Mouse (Mus musculus) c-Kit-negative CD71-positive TER-119-positive erythroid progenitor cells, embryonic 14.5 days (primary cell): Measurements from ENCODE around the gene Mctp2.

Source experiments
- DNase-seq: peaks from one replicate; pipeline ENCODE4 v3.0.0-alpha.2; 2013; ENCODE audit warnings: low read depth, low spot score

The Mctp2 gene

DNA sequence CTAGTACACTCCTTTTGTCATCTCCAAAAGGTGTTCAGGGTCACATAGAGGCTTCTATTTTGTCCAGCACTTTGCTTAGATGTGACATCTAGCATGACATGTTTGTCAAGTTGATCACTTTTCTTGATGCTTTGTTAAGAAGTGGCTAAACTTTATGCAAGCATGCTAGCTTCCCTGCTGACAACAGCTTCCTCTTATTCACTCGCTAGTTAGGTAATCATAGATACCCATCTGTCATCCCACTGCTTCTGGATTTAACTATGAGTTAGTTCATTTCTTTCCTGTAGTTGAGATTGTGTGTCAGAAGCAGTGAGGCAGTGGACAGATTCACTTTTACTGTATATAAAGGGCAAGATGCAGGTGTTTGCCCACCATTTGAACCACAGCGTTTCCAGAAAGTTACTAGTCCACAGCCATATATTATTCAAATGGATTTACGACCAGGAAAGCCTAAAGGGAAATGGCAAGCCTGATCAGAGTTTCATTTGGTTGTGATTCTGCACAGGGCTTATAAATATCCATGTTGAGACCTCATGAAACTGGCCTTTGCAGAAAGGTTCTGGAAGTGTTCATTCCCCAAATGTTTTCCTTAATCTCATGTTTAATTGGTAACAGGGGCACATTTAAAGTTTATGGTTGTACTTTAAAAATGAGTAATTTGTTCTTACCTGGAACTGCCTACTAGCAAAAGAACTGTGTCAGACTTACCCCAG is 216.8 kb downstream of the Mctp2 start:
- no peak for DNase-seq

DNA sequence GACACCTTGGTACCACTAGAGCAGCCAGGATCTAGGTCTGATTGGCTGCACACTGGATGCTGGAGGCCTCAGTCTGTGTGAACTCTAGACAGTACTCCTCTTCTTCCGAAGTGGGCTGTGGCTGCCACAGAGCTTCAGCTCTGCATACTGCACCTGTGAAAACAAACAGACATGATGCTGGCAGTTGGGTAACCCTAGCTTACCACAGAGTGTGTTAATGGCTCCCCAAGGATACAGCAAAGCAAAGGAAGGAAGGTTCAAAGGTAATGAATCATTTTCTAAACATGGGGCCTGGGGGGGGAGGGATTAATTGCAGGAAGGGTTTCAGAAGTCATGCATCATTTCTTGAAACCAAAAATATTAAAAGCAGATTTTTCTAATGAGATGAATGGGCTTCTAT is 225.7 kb downstream of the Mctp2 start:
- no peak for DNase-seq

DNA sequence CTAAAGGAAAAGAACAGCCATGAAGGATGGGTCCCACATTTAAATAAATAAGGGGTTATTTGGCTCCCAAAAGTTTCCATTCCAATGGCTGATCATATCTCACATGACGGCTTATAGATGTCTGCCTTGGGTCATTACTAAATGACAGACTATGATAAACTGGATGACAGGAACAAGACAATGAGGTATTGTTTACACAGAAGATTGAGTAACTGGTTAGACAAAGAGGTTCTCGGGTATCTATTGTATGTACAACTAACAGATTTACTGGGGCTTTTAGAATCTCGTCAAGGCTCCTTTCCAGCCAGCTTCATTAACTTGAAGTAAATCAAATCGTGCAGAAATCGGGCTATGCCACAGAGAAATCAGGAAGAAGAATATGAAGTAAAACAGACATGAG is 227.5 kb downstream of the Mctp2 start:
- DNase-seq: no peak

DNA sequence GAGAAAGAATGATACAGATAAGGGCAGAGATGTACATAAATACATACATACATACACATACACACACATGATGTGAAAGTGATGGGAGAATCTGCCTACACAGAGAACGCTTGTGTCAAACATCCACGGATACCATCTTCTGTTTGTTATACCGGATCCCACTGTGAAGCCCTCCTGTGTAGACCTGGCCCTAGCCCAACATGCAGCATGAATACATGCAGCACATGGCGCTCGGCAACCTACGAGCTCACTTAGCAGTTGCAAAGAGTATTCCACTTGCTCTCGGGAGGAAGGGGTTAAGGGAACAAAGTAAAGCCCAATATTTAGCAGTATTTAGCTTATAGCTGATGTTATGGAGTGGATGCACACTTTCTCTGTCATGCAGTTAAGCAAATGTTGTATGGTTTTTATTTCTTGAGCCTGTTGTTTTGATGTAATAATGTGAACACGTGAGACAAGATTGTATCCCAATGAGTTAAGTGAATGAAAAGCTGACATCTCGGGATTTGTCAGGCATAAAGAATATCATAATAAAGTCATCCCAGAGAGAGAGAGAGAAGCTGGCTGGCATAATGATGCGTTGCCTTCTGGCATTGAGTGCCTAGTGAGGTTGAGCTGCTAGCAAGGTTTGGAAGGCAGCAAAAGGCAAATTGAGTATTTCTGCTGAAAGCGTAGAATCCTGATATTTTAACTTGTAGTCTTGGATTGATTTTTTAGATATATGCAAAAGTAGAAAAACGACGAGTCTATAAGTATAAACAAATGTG is 234.8 kb downstream of the Mctp2 start:
- DNase-seq: no peak

DNA sequence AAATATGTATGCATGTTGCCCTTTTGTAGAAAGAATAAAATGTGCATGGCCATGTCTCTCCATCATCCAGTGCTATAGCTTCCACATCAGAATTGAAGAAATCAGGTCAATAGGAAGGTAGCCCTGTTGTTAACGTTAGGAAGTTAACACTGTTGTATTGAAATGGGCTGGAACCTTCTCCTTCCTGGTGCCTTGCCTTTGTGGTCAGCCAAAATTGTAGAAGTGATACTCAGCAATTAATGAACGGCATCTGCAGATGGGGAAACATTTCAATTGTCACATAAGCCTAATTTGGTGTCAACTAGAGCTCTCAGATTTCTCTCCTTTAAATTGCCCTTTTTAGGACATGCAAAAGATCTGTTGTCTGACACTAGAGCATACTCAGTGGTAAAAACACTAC is 238.0 kb downstream of the Mctp2 start:
- DNase-seq: no peak

DNA sequence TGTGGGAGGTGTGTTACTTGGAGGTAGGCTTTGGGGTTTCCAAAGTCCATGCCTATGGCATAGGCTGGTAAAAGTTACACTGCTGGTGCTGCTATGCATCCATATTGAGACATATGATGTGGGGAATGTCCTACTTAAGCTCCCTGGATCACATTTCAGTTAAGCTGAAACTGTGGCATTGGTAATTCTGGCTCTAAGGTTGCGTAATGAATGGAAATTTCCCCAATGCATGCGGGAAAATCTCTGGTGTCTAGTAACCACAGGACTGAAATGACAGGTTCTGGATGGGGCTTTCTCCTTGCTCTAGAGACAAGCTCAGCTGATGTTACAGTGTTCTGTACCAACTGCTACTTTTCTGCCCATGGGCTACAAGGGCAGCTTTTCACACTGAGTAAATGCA is 240.1 kb downstream of the Mctp2 start:
- DNase-seq: no peak

DNA sequence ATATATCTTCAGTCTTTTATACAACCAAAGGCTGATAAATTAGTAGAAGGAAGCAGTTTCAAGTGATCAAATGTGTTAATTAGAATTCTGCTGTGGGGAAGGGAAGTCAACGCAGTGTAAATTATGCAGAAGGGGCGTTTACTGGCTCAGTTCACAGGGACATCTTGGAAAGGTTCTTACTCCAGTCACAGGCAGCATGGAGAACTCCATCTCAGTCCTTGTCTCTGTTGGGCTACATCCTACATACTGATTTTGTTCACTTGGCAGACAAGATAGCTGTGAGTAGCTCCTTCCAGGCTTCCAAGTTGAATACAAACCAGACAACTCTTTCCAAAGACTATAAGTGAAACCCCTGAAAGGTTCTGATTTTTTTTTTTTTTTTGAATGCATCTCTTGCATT is 254.6 kb downstream of the Mctp2 start:
- DNase-seq: no peak

DNA sequence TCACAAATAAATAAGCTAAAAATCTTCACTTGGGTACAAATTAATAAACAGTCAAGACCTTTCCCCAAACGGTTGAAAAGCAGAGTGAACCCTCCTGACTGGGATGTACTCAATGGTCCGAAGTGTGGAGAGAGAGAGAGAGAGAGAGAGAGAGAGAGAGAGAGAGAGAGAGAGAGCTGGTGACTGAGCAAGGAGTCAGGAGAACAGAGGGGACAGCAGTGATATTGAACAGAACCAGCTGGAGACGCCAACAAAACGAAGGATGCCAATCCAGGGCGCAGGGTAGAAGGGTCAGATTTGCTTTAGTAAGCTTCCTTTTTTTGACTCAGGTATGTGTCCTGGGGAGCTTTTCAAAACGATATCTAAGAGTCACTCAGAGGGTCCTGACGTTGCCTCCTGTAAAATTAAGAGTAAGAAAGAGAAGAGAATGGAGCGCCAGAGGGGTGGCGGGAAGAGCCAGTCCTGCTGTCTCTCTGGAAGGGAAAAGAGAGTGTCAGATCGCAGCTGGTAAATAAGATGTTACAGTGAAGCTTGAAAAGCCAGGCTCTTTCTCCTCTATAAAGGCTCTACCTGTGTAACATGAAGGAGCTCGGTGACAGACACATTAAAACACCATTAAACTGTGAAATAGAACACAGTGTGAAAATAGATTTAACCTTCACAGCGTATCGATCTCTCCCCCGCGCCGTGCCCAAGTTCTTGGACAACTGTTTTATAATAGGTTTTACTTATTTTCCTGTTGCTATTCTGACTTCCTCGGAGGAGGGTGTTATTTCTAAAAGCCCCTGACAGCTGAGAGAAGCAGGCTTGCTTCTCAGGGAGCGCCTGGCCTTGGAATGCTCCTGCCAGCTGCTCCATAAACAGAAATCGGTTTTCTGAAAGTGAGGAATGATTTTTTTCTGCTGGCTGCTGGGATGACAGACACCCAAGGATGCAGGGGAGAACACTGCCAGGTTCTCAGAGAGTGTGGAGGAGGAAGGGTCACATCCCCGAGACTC is 258.5 kb downstream of the Mctp2 start:
- DNase-seq: no peak
